16 mouse cellular contexts compared by ENCODE assay signal in genomic region chr8:70874441-70874840, GRCm38 (mm10). TPM values are rescaled to one million over a fixed set of nuclear protein-coding genes. Genes with fewer than 3 reads are reported as not detected.
A peak's percentile ranks its signal among the peaks of the same experiment; 100 is the strongest.
DNase-seq lines count a peak whose midpoint lies in the region; ATAC-seq and TF ChIP-seq lines count a peak whose summit lies in the region.
"Had no signal": no experiment of that assay in that cellular context is flagged by ENCODE, and none has a peak within 500 bp of the region (broad histone marks: within the 10 kb centered on the region; RNA-seq: fewer than 3 reads in every experiment).

No protein-coding gene starts in this region.

- H3K36me3 ChIP-seq in forebrain, embryonic 10.5 days (replicated peaks), result no peaks in the 10 kb centered on the region
- H3K36me3 ChIP-seq in forebrain, postnatal 0 days (ENCODE audit: insufficient read depth), result no peaks in the 10 kb centered on the region
- no peaks in the 10 kb centered on the region for H3K36me3 ChIP-seq in testis, adult 2 months (ENCODE audit: control insufficient read depth, insufficient read depth, low read length)
- H3K36me3 ChIP-seq in hindbrain, postnatal 0 days (ENCODE audit: insufficient read depth, low read length), result no peaks in the 10 kb centered on the region
- no peaks in the 10 kb centered on the region for H3K36me3 ChIP-seq in midbrain, postnatal 0 days (ENCODE audit: insufficient read depth, low read length)
- H3K36me3 ChIP-seq: heart, embryonic 13.5 days; kidney, embryonic 15.5 days had no signal

- no peak overlapping the region for H3K4me2 ChIP-seq in forebrain, postnatal 0 days (ENCODE audit: low read depth)
- H3K4me2 ChIP-seq in hindbrain, postnatal 0 days (ENCODE audit: low read depth, low read length), result no peak overlapping the region
- H3K4me2 ChIP-seq in midbrain, postnatal 0 days (ENCODE audit: low read depth, low read length, poor library complexity, severe bottlenecking), result no peak overlapping the region

- no peaks in the 10 kb centered on the region for H3K9me3 ChIP-seq in forebrain, embryonic 10.5 days
- H3K9me3 ChIP-seq in forebrain, postnatal 0 days (ENCODE audit: low read length), result no peaks in the 10 kb centered on the region
- no peaks in the 10 kb centered on the region for H3K9me3 ChIP-seq in hindbrain, postnatal 0 days (ENCODE audit: low read length)
- no peaks in the 10 kb centered on the region for H3K9me3 ChIP-seq in midbrain, postnatal 0 days (ENCODE audit: low read length)
- H3K9me3 ChIP-seq: heart, embryonic 13.5 days; kidney, embryonic 15.5 days had no signal

- no peak for ATAC-seq in forebrain, postnatal 0 days
- no peak for ATAC-seq in hindbrain, postnatal 0 days
- no peak for ATAC-seq in midbrain, postnatal 0 days (ENCODE audit: low FRiP score)

- WGBS in forebrain, embryonic 10.5 days, result 90% methylated on average over 13 of the region's 13 CpGs
- WGBS in forebrain, postnatal 0 days, result 91% methylated on average over 13 of the region's 13 CpGs
- 87% methylated on average over 13 of the region's 13 CpGs for WGBS in hindbrain, postnatal 0 days
- WGBS in midbrain, postnatal 0 days, result 93% methylated on average over 13 of the region's 13 CpGs

- H3K27ac ChIP-seq in forebrain, embryonic 10.5 days, result peak overlapping the region; percentile 93
- no peak overlapping the region for H3K27ac ChIP-seq in forebrain, postnatal 0 days (ENCODE audit: low read depth, low read length)
- H3K27ac ChIP-seq in testis, adult 2 months (ENCODE audit: control insufficient read depth, insufficient read depth, low read depth, low read length), result no peak overlapping the region
- H3K27ac ChIP-seq in hindbrain, postnatal 0 days, result no peak overlapping the region
- H3K27ac ChIP-seq in midbrain, postnatal 0 days (ENCODE audit: low read depth, low read length), result peak overlapping the region; percentile 85; the same call in 1 of the 2 replicates

- H3K4me1 ChIP-seq in forebrain, embryonic 10.5 days, result peaks cover 33% of the 10 kb centered on the region
- peaks cover 5% of the 10 kb centered on the region; the same call in 1 of the 2 replicates for H3K4me1 ChIP-seq in forebrain, postnatal 0 days (ENCODE audit: insufficient read depth)
- peaks cover 7% of the 10 kb centered on the region for H3K4me1 ChIP-seq in testis, adult 2 months (ENCODE audit: control insufficient read depth, insufficient read depth, low read length)
- peaks cover 4% of the 10 kb centered on the region; the same call in 1 of the 2 replicates for H3K4me1 ChIP-seq in hindbrain, postnatal 0 days (ENCODE audit: insufficient read depth, low read length)
- no peaks in the 10 kb centered on the region for H3K4me1 ChIP-seq in midbrain, postnatal 0 days (ENCODE audit: insufficient read depth, low read length)

- DNase-seq in forebrain, embryonic 10.5 days (ENCODE audit: extremely low spot score, low spot score), result no peak
- no peak for DNase-seq in forebrain, postnatal 0 days
- no peak for DNase-seq in testis, postnatal 10 days (ENCODE audit: low spot score)
- DNase-seq in hindbrain, postnatal 0 days (ENCODE audit: low spot score), result no peak
- DNase-seq in midbrain, postnatal 0 days (ENCODE audit: low spot score), result no peak
- no peak for DNase-seq in yolk sac, embryonic 10.5 days (ENCODE audit: low spot score)
- no peak for DNase-seq in right cerebral cortex, postnatal 14 days
- DNase-seq: cerebellum, adult 18-20 months; gastrocnemius, postnatal 25 days; lung, adult 2 months; right cerebral cortex, adult 18-20 months had no signal

- no peaks in the 10 kb centered on the region for H3K27me3 ChIP-seq in forebrain, embryonic 10.5 days (ENCODE audit: poor library complexity, severe bottlenecking)
- H3K27me3 ChIP-seq in forebrain, postnatal 0 days (ENCODE audit: insufficient read depth, low read length), result no peaks in the 10 kb centered on the region
- H3K27me3 ChIP-seq in testis, adult 2 months (ENCODE audit: control insufficient read depth, insufficient read depth, low read length), result no peaks in the 10 kb centered on the region
- H3K27me3 ChIP-seq in hindbrain, postnatal 0 days (ENCODE audit: insufficient read depth, low read length), result no peaks in the 10 kb centered on the region
- H3K27me3 ChIP-seq in midbrain, postnatal 0 days (ENCODE audit: insufficient read depth, low read length), result no peaks in the 10 kb centered on the region
- H3K27me3 ChIP-seq: heart, embryonic 13.5 days; kidney, embryonic 15.5 days had no signal

- TF ChIP-seq POLR2A in testis, adult 2 months (IDR thresholded peaks at IDR 0.05; ENCODE audit: control insufficient read depth, low read depth, low read length), result no peak

- TF ChIP-seq CTCF in forebrain, postnatal 0 days (IDR thresholded peaks at IDR 0.05; ENCODE audit: low read depth), result no peak
- TF ChIP-seq CTCF in testis, adult 2 months (IDR thresholded peaks at IDR 0.05; ENCODE audit: control insufficient read depth, insufficient read depth, insufficient replicate concordance, low read depth, low read length), result no peak
- no peak for TF ChIP-seq CTCF in hindbrain, postnatal 0 days (IDR thresholded peaks at IDR 0.05; ENCODE audit: low read depth)
- no peak for TF ChIP-seq CTCF in midbrain, postnatal 0 days (IDR thresholded peaks at IDR 0.05)

- H3K9ac ChIP-seq in forebrain, postnatal 0 days, result no peak overlapping the region
- H3K9ac ChIP-seq in hindbrain, postnatal 0 days (replicated peaks; ENCODE audit: low read length), result 0 out of 2 replicates have a peak overlapping the region, but pooled peaks have one; percentile 70
- H3K9ac ChIP-seq in midbrain, postnatal 0 days (replicated peaks; ENCODE audit: low read length, poor library complexity, severe bottlenecking), result no peak overlapping the region

- H3K4me3 ChIP-seq in forebrain, embryonic 10.5 days, result no peak overlapping the region
- no peak overlapping the region for H3K4me3 ChIP-seq in forebrain, postnatal 0 days (ENCODE audit: low read depth, low read length)
- peak overlapping the region; percentile 11; the same call in 1 of the 2 replicates for H3K4me3 ChIP-seq in testis, adult 2 months (ENCODE audit: control insufficient read depth, low read depth, low read length)
- no peak overlapping the region for H3K4me3 ChIP-seq in hindbrain, postnatal 0 days (ENCODE audit: low read length)
- H3K4me3 ChIP-seq in midbrain, postnatal 0 days (ENCODE audit: low read depth, low read length), result no peak overlapping the region

RNA-seq across cellular contexts. Expression of gene Ccdc124, which starts 0.7 kb away (rescaled TPM):
- polyA plus RNA-seq in forebrain, embryonic 10.5 days (2016; fragmentation: Nextera tagmentation; extraction: Ambion mirVana), result 184 and 186 TPM in 2 replicates
- total RNA-seq in forebrain, postnatal 0 days (2014; rRNA removed), result 34.7 and 59.9 TPM in 2 replicates
- polyA plus RNA-seq in forebrain, postnatal 0 days (2015; fragmentation: Nextera tagmentation; extraction: Ambion mirVana), result 161 and 175 TPM in 2 replicates
- polyA plus RNA-seq in testis, adult 2 months (2012; rRNA removed), result 51.3 and 65.9 TPM in 2 replicates
- 36.0 and 45.1 TPM in 2 replicates for total RNA-seq in hindbrain, postnatal 0 days (2014; rRNA removed)
- 145 and 154 TPM in 2 replicates for polyA plus RNA-seq in hindbrain, postnatal 0 days (2015; fragmentation: Nextera tagmentation; extraction: Ambion mirVana)
- 44.3 and 48.6 TPM in 2 replicates for total RNA-seq in midbrain, postnatal 0 days (2014; rRNA removed)
- 159 and 163 TPM in 2 replicates for polyA plus RNA-seq in midbrain, postnatal 0 days (2015; fragmentation: Nextera tagmentation; extraction: Ambion mirVana)

RNA-seq across cellular contexts. Expression of gene Kcnn1, which starts 11.4 kb away (rescaled TPM):
- polyA plus RNA-seq in forebrain, embryonic 10.5 days (2016; fragmentation: Nextera tagmentation; extraction: Ambion mirVana), result 4.7 and 5.9 TPM in 2 replicates
- 20.5 and 31.5 TPM in 2 replicates for total RNA-seq in forebrain, postnatal 0 days (2014; rRNA removed)
- 9.4 and 9.8 TPM in 2 replicates for polyA plus RNA-seq in forebrain, postnatal 0 days (2015; fragmentation: Nextera tagmentation; extraction: Ambion mirVana)
- 0.72 and 1.5 TPM in 2 replicates for polyA plus RNA-seq in testis, adult 2 months (2012; rRNA removed)
- total RNA-seq in hindbrain, postnatal 0 days (2014; rRNA removed), result 29.8 and 33.6 TPM in 2 replicates
- polyA plus RNA-seq in hindbrain, postnatal 0 days (2015; fragmentation: Nextera tagmentation; extraction: Ambion mirVana), result 7.8 and 10.8 TPM in 2 replicates
- 32.5 and 32.8 TPM in 2 replicates for total RNA-seq in midbrain, postnatal 0 days (2014; rRNA removed)
- 10.0 and 10.3 TPM in 2 replicates for polyA plus RNA-seq in midbrain, postnatal 0 days (2015; fragmentation: Nextera tagmentation; extraction: Ambion mirVana)

RNA-seq across cellular contexts. Expression of gene Slc5a5, which starts 18.1 kb away (rescaled TPM):
- polyA plus RNA-seq in forebrain, embryonic 10.5 days (2016; fragmentation: Nextera tagmentation; extraction: Ambion mirVana), result 0.36 and 0.38 TPM in 2 replicates
- total RNA-seq in forebrain, postnatal 0 days (2014; rRNA removed), result 1.5 and 2.2 TPM in 2 replicates
- polyA plus RNA-seq in forebrain, postnatal 0 days (2015; fragmentation: Nextera tagmentation; extraction: Ambion mirVana), result 2.4 and 3.6 TPM in 2 replicates
- 1.3 and 1.5 TPM in 2 replicates for polyA plus RNA-seq in testis, adult 2 months (2012; rRNA removed)
- total RNA-seq in hindbrain, postnatal 0 days (2014; rRNA removed), result 2.5 and 2.8 TPM in 2 replicates
- polyA plus RNA-seq in hindbrain, postnatal 0 days (2015; fragmentation: Nextera tagmentation; extraction: Ambion mirVana), result 4.2 and 4.3 TPM in 2 replicates
- total RNA-seq in midbrain, postnatal 0 days (2014; rRNA removed), result 1.2 and 2.1 TPM in 2 replicates
- 3.7 and 4.1 TPM in 2 replicates for polyA plus RNA-seq in midbrain, postnatal 0 days (2015; fragmentation: Nextera tagmentation; extraction: Ambion mirVana)
- total RNA-seq: gastrocnemius, postnatal 25 days; hematopoietic stem cell, adult 5-6 weeks; liver, adult 2 months had no signal
- polyA plus RNA-seq: liver, adult 2 months had no signal

RNA-seq across cellular contexts. Expression of gene Rpl18a, which starts 22.8 kb away (rescaled TPM):
- polyA plus RNA-seq in forebrain, embryonic 10.5 days (2016; fragmentation: Nextera tagmentation; extraction: Ambion mirVana), result 3,478 and 3,689 TPM in 2 replicates
- total RNA-seq in forebrain, postnatal 0 days (2014; rRNA removed), result 1,945 and 2,194 TPM in 2 replicates
- 2,793 and 3,853 TPM in 2 replicates for polyA plus RNA-seq in forebrain, postnatal 0 days (2015; fragmentation: Nextera tagmentation; extraction: Ambion mirVana)
- polyA plus RNA-seq in testis, adult 2 months (2012; rRNA removed), result 1,162 and 1,446 TPM in 2 replicates
- total RNA-seq in hindbrain, postnatal 0 days (2014; rRNA removed), result 1,411 and 1,940 TPM in 2 replicates
- 2,686 and 2,710 TPM in 2 replicates for polyA plus RNA-seq in hindbrain, postnatal 0 days (2015; fragmentation: Nextera tagmentation; extraction: Ambion mirVana)
- total RNA-seq in midbrain, postnatal 0 days (2014; rRNA removed), result 1,447 and 1,819 TPM in 2 replicates
- 2,274 and 2,285 TPM in 2 replicates for polyA plus RNA-seq in midbrain, postnatal 0 days (2015; fragmentation: Nextera tagmentation; extraction: Ambion mirVana)

RNA-seq across cellular contexts. Expression of gene Map1s, which starts 31.3 kb away (rescaled TPM):
- 69.1 and 69.3 TPM in 2 replicates for polyA plus RNA-seq in forebrain, embryonic 10.5 days (2016; fragmentation: Nextera tagmentation; extraction: Ambion mirVana)
- 57.2 and 68.1 TPM in 2 replicates for total RNA-seq in forebrain, postnatal 0 days (2014; rRNA removed)
- polyA plus RNA-seq in forebrain, postnatal 0 days (2015; fragmentation: Nextera tagmentation; extraction: Ambion mirVana), result 52.7 and 63.9 TPM in 2 replicates
- polyA plus RNA-seq in testis, adult 2 months (2012; rRNA removed), result 18.3 and 18.5 TPM in 2 replicates
- 98.1 and 98.6 TPM in 2 replicates for total RNA-seq in hindbrain, postnatal 0 days (2014; rRNA removed)
- polyA plus RNA-seq in hindbrain, postnatal 0 days (2015; fragmentation: Nextera tagmentation; extraction: Ambion mirVana), result 52.3 and 54.4 TPM in 2 replicates
- 87.7 and 93.7 TPM in 2 replicates for total RNA-seq in midbrain, postnatal 0 days (2014; rRNA removed)
- 59.1 and 59.8 TPM in 2 replicates for polyA plus RNA-seq in midbrain, postnatal 0 days (2015; fragmentation: Nextera tagmentation; extraction: Ambion mirVana)

Comparison
In these comparisons a context has a peak if more than half of its experiments do, and no peak if none do; other contexts are left out.
1. H3K27ac ChIP-seq: peak in forebrain, embryonic 10.5 days (single experiment) and midbrain, postnatal 0 days (single experiment); none in forebrain, postnatal 0 days (single experiment), testis, adult 2 months (single experiment) and hindbrain, postnatal 0 days (single experiment).